ENCODE assay signal across 8 mouse cellular contexts in genomic region chr10:39170706-39171105, GRCm38 (mm10). TPM values are rescaled to one million over a fixed set of nuclear protein-coding genes. Genes with fewer than 3 reads are reported as not detected.
DNase-seq lines count a peak whose midpoint lies in the region; ATAC-seq lines count a peak whose summit lies in the region.

No protein-coding gene starts in this region.

- peak overlapping the region; percentile 83 for H3K4me2 ChIP-seq in heart, embryonic 12.5 days
- H3K4me2 ChIP-seq in hindbrain, embryonic 16.5 days (ENCODE audit: low read length) = peak overlapping the region; percentile 42
- H3K4me2 ChIP-seq in midbrain, embryonic 13.5 days (replicated peaks) = peak overlapping the region; percentile 63

- H3K4me1 ChIP-seq in heart, embryonic 12.5 days (replicated peaks) = peaks cover 12% of the 10 kb centered on the region
- H3K4me1 ChIP-seq in hindbrain, embryonic 16.5 days (ENCODE audit: control insufficient read depth, insufficient read depth, low read depth, low read length) = peaks cover 32% of the 10 kb centered on the region
- H3K4me1 ChIP-seq in midbrain, embryonic 13.5 days (replicated peaks) = peaks cover 41% of the 10 kb centered on the region

- no peak for DNase-seq in heart, adult 18-20 months
- peak; percentile 28 to 32 for DNase-seq in cerebellum, postnatal 10 days
- no peak for DNase-seq in testis, postnatal 14 days (ENCODE audit: low spot score)
- no peak for DNase-seq in embryo, embryonic 10.5 days (ENCODE audit: low spot score)
- no peak for DNase-seq in adrenal gland, adult 2 months

- H3K9me3 ChIP-seq in heart, embryonic 12.5 days (replicated peaks) = no peaks in the 10 kb centered on the region
- H3K9me3 ChIP-seq in hindbrain, embryonic 16.5 days (ENCODE audit: control insufficient read depth, low read length) = no peaks in the 10 kb centered on the region
- no peaks in the 10 kb centered on the region for H3K9me3 ChIP-seq in midbrain, embryonic 13.5 days

- H3K9ac ChIP-seq in heart, embryonic 12.5 days = peak overlapping the region; percentile 34; the same call in 1 of the 2 replicates
- H3K9ac ChIP-seq in hindbrain, embryonic 16.5 days (ENCODE audit: low read depth, low read length) = peak overlapping the region; percentile 56; the same call in 1 of the 2 replicates
- H3K9ac ChIP-seq in midbrain, embryonic 13.5 days (replicated peaks) = no peak overlapping the region; the same call in 1 of the 2 replicates

- 20% methylated on average over 6 of the region's 6 CpGs for WGBS in heart, embryonic 12.5 days
- WGBS in hindbrain, embryonic 16.5 days = 15% methylated on average over 6 of the region's 6 CpGs
- WGBS in midbrain, embryonic 13.5 days = 12% methylated on average over 6 of the region's 6 CpGs

- no peaks in the 10 kb centered on the region for H3K36me3 ChIP-seq in heart, embryonic 12.5 days
- no peaks in the 10 kb centered on the region for H3K36me3 ChIP-seq in hindbrain, embryonic 16.5 days (ENCODE audit: control insufficient read depth, insufficient read depth, low read length)
- no peaks in the 10 kb centered on the region for H3K36me3 ChIP-seq in midbrain, embryonic 13.5 days

- no peak overlapping the region for H3K4me3 ChIP-seq in heart, embryonic 12.5 days
- peak overlapping the region; percentile 2; the same call in 1 of the 2 replicates for H3K4me3 ChIP-seq in hindbrain, embryonic 16.5 days (ENCODE audit: low read length)
- H3K4me3 ChIP-seq in midbrain, embryonic 13.5 days (replicated peaks) = no peak overlapping the region

- no peak for ATAC-seq in heart, embryonic 12.5 days (ENCODE audit: insufficient number of reproducible peaks, low FRiP score)
- ATAC-seq in hindbrain, embryonic 16.5 days = peak; percentile 3; the same call in 1 of the 2 replicates
- ATAC-seq in midbrain, embryonic 13.5 days = peak; percentile 15

- 0 out of 2 replicates have a peak, but pooled peaks cover 3% of the 10 kb centered on the region for H3K27me3 ChIP-seq in heart, embryonic 12.5 days (replicated peaks)
- no peaks in the 10 kb centered on the region for H3K27me3 ChIP-seq in hindbrain, embryonic 16.5 days (replicated peaks; ENCODE audit: control insufficient read depth, insufficient read depth, low read length)
- peaks cover 6% of the 10 kb centered on the region; the same call in 1 of the 2 replicates for H3K27me3 ChIP-seq in midbrain, embryonic 13.5 days

- H3K27ac ChIP-seq in heart, embryonic 12.5 days (ENCODE audit: poor library complexity, severe bottlenecking) = no peak overlapping the region
- peak overlapping the region; percentile 59; the same call in 1 of the 2 replicates for H3K27ac ChIP-seq in hindbrain, embryonic 16.5 days (ENCODE audit: low read depth, low read length)
- H3K27ac ChIP-seq in midbrain, embryonic 13.5 days = 0 out of 2 replicates have a peak overlapping the region, but pooled peaks have one; percentile 25

RNA-seq across cellular contexts. Expression of gene Ccn6, which starts 7.1 kb away (rescaled TPM):
- polyA plus RNA-seq in heart, embryonic 12.5 days (2016; fragmentation: Nextera tagmentation; extraction: Ambion mirVana) = not detected in 2 replicates
- not detected for total RNA-seq in heart, adult 18-20 months (2021)
- polyA plus RNA-seq in hindbrain, embryonic 16.5 days (2015; fragmentation: Nextera tagmentation; extraction: Ambion mirVana) = 0.61 and 0.69 TPM in 2 replicates
- polyA plus RNA-seq in midbrain, embryonic 13.5 days (2015; fragmentation: Nextera tagmentation; extraction: Ambion mirVana) = 0.32 and 0.53 TPM in 2 replicates
- total RNA-seq in adrenal gland, adult 2 months (2021) = not detected
- 0.07 and 0.22 TPM in 2 replicates for polyA plus RNA-seq in adrenal gland, adult 2 months (2012; rRNA removed)

RNA-seq across cellular contexts. Expression of gene Tube1, which starts 36.9 kb away (rescaled TPM):
- polyA plus RNA-seq in heart, embryonic 12.5 days (2016; fragmentation: Nextera tagmentation; extraction: Ambion mirVana) = 11.0 and 13.5 TPM in 2 replicates
- total RNA-seq in heart, adult 18-20 months (2021) = under 1 TPM; 0.60 to 0.77 TPM
- polyA plus RNA-seq in hindbrain, embryonic 16.5 days (2015; fragmentation: Nextera tagmentation; extraction: Ambion mirVana) = 6.8 and 7.2 TPM in 2 replicates
- 10.6 and 12.0 TPM in 2 replicates for polyA plus RNA-seq in midbrain, embryonic 13.5 days (2015; fragmentation: Nextera tagmentation; extraction: Ambion mirVana)
- 1 to 10 TPM in 1 of 2 experiments, under 1 TPM in 1; 0.72 to 1.0 TPM for total RNA-seq in adrenal gland, adult 2 months (2021)
- 0.30 and 1.2 TPM in 2 replicates for polyA plus RNA-seq in adrenal gland, adult 2 months (2012; rRNA removed)

RNA-seq across cellular contexts. Expression of gene Fam229b, which starts 37.0 kb away (rescaled TPM):
- 7.3 and 10.8 TPM in 2 replicates for polyA plus RNA-seq in heart, embryonic 12.5 days (2016; fragmentation: Nextera tagmentation; extraction: Ambion mirVana)
- 1 to 10 TPM; 6.3 to 6.7 TPM for total RNA-seq in heart, adult 18-20 months (2021)
- polyA plus RNA-seq in hindbrain, embryonic 16.5 days (2015; fragmentation: Nextera tagmentation; extraction: Ambion mirVana) = 28.3 and 34.2 TPM in 2 replicates
- polyA plus RNA-seq in midbrain, embryonic 13.5 days (2015; fragmentation: Nextera tagmentation; extraction: Ambion mirVana) = 30.6 and 31.7 TPM in 2 replicates
- 1 to 10 TPM; 3.1 to 5.3 TPM for total RNA-seq in adrenal gland, adult 2 months (2021)
- polyA plus RNA-seq in adrenal gland, adult 2 months (2012; rRNA removed) = 0.57 and 0.94 TPM in 2 replicates

Comparison
In these comparisons a context has a peak if more than half of its experiments do, and no peak if none do; other contexts are left out.
1. DNase-seq: peak in cerebellum, postnatal 10 days (2 of 2); none in heart, adult 18-20 months (0 of 2), testis, postnatal 14 days (single experiment), embryo, embryonic 10.5 days (single experiment) and adrenal gland, adult 2 months (single experiment).
2. Peak in every context shown above with its lines, with median percentiles within 50 percentile points of each other: H3K4me2 ChIP-seq.